Mouse (Mus musculus) mouse embryonic stem cell (cell line): ENCODE data around the gene Spdya.

ENCODE experiments used
- in situ Hi-C, 2 experiments: fragments of 300-500 bp; cut with MboI; formaldehyde crosslinking; loops; 1 replicate in 1 of 2; 3 replicates in 1 of 2; pipeline ENCODE4 v1.14.3; 2019 to 2020; ENCODE audit warnings: low sequenced_read_pairs in 2 of 2, low pct_unique_long_range_greater_than_20kb in 1 of 2, mixed read lengths in 1 of 2; ENCODE audit not compliant: unreplicated experiment in 1 of 2

Spdya gene

GRCm38 (mm10) chr17:71551757-71552451, at the start of gene Spdya:
TSS of gene Spdya (plus strand) at chr17:71552061.
- in situ Hi-C loops, result loop anchor here (10.0 to 25.0 kb wide), 3 partner anchors 113 to 335 kb away; partner anchors contain the start of gene Togaram2 (in 1 of the 2)

- in situ Hi-C loops, result no loop called here
These were observed 45.0 kb upstream of the Spdya start for GRCm38 (mm10) chr17:71506832-71507231.

DNA sequence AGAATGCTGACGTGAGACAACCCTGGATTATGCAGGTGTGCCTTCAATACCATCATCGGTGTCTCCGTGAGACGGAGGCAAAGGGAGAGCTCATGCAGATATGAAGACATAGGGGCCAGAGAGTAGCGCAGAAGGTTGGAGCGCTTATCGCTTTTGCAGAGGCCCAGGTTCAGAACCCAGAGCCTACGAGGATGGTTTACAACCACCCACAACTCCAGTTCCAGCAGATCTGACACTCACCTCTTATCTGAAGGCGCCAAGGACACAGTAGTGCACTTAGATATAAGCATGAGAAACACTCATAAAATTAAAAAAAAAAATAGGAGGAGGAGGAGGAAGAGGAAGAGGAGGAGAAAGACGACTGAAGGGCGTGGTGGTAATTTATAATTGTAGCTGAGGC, 41.6 kb upstream of the Spdya start:
- in situ Hi-C loops, result no loop called here

- in situ Hi-C loops, result loop anchor here in 1 of 2 experiments (25.0 kb wide), 1 partner anchor 336 kb away; no protein-coding TSS in a partner anchor
These were observed 25.6 kb upstream of the Spdya start for GRCm38 (mm10) chr17:71526302-71526708.

DNA sequence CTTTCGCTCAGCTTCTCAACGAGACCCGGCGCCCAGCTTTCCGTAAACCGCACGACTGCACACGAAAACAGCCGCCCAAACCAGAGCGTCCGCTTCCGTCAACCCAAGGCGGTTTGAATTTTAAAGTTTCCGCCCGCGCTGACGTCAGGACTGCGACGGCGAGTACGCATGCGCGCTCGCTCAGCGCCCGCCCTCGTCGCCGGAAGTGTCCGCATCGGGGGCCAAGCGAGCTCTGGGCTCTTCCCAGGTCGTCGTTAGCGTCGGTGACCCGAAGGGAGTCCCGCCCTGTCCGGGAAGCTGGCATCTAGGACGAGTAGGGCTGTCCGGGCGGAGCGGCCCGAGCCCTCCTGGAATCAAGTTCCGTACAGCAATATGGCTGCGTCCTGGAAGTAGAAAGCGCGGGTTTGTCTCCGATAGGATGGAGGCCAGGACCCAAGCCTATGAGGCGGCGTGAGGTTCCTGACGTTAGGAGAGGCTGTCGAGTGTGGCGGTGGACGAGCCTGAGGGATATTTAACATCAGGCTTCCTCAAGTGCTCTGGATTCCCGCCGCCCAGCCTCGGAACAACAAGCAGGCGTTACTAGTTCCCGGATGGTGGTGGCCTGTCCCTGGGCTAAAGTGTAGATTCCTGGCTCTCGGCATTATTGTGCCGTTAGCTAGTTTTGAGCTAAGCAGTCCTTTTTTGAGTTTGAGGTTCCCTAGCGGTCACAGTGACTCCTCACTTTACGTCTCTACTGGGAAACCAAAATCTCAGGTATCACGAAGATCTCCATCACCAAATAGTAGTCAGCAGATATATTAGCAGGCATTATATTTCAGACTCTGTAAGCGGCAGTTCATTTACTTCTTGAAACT, 24.9 kb upstream of the Spdya start, which contains the start of gene Ndc80:
Ndc80 (minus strand) TSS at position 147 of the 854 bp plus-strand sequence.
- in situ Hi-C loops, result loop anchor here in 1 of 2 experiments (25.0 kb wide), 1 partner anchor 335 kb away; no protein-coding TSS in a partner anchor

- in situ Hi-C loops, result loop anchor here in 1 of 2 experiments (25.0 kb wide), 1 partner anchor 334 kb away; no protein-coding TSS in a partner anchor
These were observed 23.8 kb upstream of the Spdya start for GRCm38 (mm10) chr17:71528042-71528441.

- in situ Hi-C loops, result loop anchor here in 1 of 2 experiments (25.0 kb wide), 1 partner anchor 327 kb away; no protein-coding TSS in a partner anchor
These were observed 16.3 kb upstream of the Spdya start for GRCm38 (mm10) chr17:71535595-71535994.

GRCm38 (mm10) chr17:71537164-71537563, 14.7 kb upstream of the Spdya start:
- in situ Hi-C loops, result loop anchor here in 1 of 2 experiments (25.0 kb wide), 1 partner anchor 325 kb away; no protein-coding TSS in a partner anchor

DNA sequence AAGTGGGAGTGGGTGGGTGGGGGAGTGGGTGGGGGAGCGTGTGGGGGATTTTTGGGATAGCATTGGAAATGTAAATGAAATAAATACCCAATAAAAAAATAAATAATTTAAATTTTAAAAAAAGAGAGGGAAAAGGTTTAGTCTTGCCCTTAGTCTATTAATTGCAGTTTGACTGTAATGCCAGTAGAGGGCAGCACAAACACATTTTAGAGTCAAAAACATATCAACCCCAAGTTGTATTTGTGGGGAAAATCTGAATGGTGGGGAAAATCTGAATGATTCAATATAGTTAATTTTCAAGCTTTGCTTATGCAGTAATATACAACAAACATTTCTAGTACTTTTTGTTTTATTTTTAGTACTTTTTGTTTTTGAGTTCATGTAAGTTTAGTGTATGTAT, 3.3 kb upstream of the Spdya start:
- in situ Hi-C loops, result loop anchor here in 1 of 2 experiments (25.0 kb wide), 1 partner anchor 314 kb away; no protein-coding TSS in a partner anchor

DNA sequence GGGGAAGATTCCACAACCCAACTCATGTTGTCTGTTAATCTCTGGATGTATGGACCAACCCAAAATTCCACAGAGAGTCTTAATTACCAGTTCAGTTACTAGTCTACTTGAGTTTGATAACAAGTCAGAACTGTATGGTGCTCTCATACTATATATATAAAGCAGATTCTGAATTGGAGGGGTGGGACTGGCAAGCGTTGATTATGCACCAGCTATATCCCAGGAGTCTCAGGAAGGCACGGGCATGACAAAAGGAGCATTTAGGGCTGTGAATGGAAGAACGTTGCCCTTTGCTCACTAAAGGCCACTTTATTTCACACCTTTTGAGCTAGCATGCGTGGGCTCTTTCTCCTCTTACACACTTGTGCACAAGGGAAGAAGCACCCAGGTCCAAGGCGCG, 511 bp upstream of the Spdya start:
- in situ Hi-C loops, result loop anchor here (10.0 to 25.0 kb wide), 3 partner anchors 113 to 336 kb away; partner anchors contain the start of gene Togaram2 (in 1 of the 2)

DNA sequence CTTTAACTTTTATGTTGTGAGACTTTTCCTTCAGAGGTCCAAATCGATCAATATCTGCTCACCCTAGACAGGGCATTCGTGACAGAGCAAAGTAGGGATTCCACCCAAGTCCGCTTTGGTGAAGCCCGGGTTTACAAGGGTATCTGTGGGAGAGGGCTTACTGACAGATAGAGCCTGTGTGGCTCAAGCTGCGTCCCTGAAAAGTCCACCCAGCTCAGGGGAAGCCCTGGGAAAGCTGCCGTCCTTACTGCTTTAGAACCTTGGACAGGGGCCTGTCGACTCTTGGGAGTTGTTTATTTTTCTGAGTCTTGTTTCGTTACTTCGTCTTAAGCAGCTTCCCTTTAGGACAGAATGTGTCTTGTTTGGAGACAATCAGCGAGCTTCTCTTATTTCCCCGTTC, 1.0 kb downstream of the Spdya start:
- in situ Hi-C loops, result loop anchor here (10.0 to 25.0 kb wide), 3 partner anchors 112 to 334 kb away; partner anchors contain the start of gene Togaram2 (in 1 of the 2)

GRCm38 (mm10) chr17:71561631-71562030, 9.8 kb downstream of the Spdya start:
- in situ Hi-C loops, result loop anchor here in 1 of 2 experiments (25.0 kb wide), 1 partner anchor 326 kb away; no protein-coding TSS in a partner anchor

DNA sequence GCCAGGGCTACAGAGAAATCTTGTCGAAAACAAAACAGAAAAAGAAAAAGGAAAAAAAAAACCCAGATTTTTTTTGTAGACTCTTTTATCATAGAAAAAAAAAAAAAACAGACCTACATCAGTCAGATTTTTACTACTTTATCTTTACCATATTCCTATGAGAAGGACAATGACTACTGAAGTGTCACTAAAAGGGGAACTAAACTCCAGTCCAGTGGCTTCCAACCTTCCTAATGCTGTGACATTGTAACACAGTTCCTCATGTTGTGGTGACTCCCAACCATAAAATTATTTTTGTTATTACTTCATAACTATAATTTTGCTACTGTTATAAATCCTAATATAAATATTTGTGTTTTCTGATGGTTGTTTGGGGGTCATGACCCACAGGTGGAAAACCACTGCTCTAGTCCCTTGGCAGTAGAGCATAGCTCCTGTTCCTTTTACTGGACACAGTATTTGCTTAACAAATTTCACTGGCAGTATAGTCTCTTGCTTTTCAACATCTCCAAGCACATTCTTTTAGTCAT, 27.4 kb downstream of the Spdya start:
- in situ Hi-C loops, result no loop called here

- in situ Hi-C loops, result no loop called here
These were observed 46.2 kb downstream of the Spdya start for GRCm38 (mm10) chr17:71597881-71598658.

GRCm38 (mm10) chr17:71598659-71599554, 47.0 kb downstream of the Spdya start:
- in situ Hi-C loops, result no loop called here

GRCm38 (mm10) chr17:71615638-71616318, 63.9 kb downstream of the Spdya start, which contains the start of gene Wdr43:
TSS of gene Wdr43 (plus strand) at chr17:71615895.
- in situ Hi-C loops, result no loop called here
